Mouse (Mus musculus) lung, embryonic 14.5 days (tissue): ENCODE data around the gene Accsl. TPM values are rescaled to one million over a fixed set of nuclear protein-coding genes. Genes with fewer than 3 reads are reported as not detected.

Source experiments
- ATAC-seq: fragments of 200-750 bp; cut with Nextera tagmentation; 2 replicates; pipeline ENCODE4 v1.8.0; 2017; ENCODE audit warnings: mild to moderate bottlenecking, moderate TSS enrichment, moderate library complexity; ENCODE audit not compliant: insufficient read depth
- DNase-seq: peaks from one replicate; pipeline ENCODE4 v3.0.0-alpha.2; 2015
- H3K27ac ChIP-seq: fragments of 300-500 bp; sonication (generic); 2 replicates; pipeline ENCODE4 v1.5.1; 2014; ENCODE audit warnings: low read depth, mild to moderate bottlenecking, moderate library complexity
- H3K27me3 ChIP-seq: fragments of 300-500 bp; sonication (generic); 2 replicates; pipeline ENCODE4 v1.6.1; 2014; ENCODE audit warnings: low read length, control low read depth; ENCODE audit not compliant: insufficient read depth
- H3K36me3 ChIP-seq: fragments of 300-500 bp; sonication (generic); 2 replicates; pipeline ENCODE4 v1.6.1; 2014; ENCODE audit warnings: control low read depth; ENCODE audit not compliant: insufficient read depth
- H3K4me1 ChIP-seq: fragments of 300-500 bp; sonication (generic); 2 replicates; pipeline ENCODE4 v1.6.1; 2014; ENCODE audit warnings: antibody characterized with exemption, control low read depth; ENCODE audit not compliant: insufficient read depth
- H3K4me2 ChIP-seq: fragments of 300-500 bp; sonication (generic); 2 replicates; pipeline ENCODE4 v1.6.1; 2014; ENCODE audit warnings: mild to moderate bottlenecking
- H3K4me3 ChIP-seq: fragments of 300-500 bp; sonication (generic); 2 replicates; pipeline ENCODE4 v1.5.1; 2014; ENCODE audit warnings: low read depth, low read length
- H3K9ac ChIP-seq: fragments of 300-500 bp; sonication (generic); 2 replicates; pipeline ENCODE4 v1.6.1; 2014
- H3K9me3 ChIP-seq: fragments of 300-500 bp; sonication (generic); 2 replicates; pipeline ENCODE4 v1.6.1; 2016; ENCODE audit warnings: low read depth, low read length, control low read depth
- CTCF ChIP-seq: IDR thresholded peaks from 2 replicates; pipeline ENCODE4 v1.5.1; 2016; ENCODE audit warnings: antibody characterized with exemption, low read depth
- WGBS: fragments of 180-500 bp; shearing (Covaris S2); extraction: QIAGEN DNeasy Blood & Tissue Kit; methylation state at CpG from one replicate; pipeline ENCODE4 v1.1.7; 2014; 5-methylcytosine and 5-hydroxymethylcytosine counted together
- polyA plus RNA-seq: library from polyadenylated mRNA; unstranded; fragments of >200 nt; fragmentation: Nextera tagmentation; extraction: Ambion mirVana; gene quantifications from 2 replicates; pipeline ENCODE4 v1.2.1, GENCODE M21; 2014

Gene Accsl
- 0.16 and 0.22 TPM in 2 replicates for polyA plus RNA-seq

DNA sequence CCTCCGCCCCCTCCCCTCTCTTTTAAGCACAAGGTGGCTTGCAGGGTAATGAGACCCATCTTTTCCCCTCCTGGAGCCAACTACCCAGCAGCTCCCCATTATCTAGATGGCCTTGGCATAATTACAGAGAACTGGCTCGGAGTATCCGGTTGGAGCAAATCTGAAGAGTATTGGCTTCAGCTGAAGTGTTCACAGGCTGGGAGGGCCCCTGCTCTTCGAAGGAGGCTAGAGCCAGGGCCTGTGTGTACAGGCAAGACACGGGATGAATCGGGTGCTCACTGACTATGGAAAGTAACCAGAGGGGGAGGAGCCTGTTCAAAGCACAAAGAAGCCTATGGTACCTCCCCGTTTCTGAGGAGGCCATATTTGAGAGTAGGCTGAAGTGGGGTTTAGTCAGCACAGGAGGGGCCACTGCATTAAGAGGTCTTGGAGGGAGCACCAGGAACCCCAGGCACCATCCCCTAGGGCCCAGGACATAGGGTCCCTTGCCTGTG lies at the start of gene Accsl:
Gene Accsl, minus strand, starts transcription at position 51 of the 494 bp plus-strand sequence.
- H3K36me3 ChIP-seq: no peaks in the 10 kb centered on the region
- WGBS: 63% methylated on average over 7 of the region's 7 CpGs
- no peak within 1 kb of the TSS for H3K4me3 ChIP-seq
- no peak within 1 kb of the TSS for H3K4me2 ChIP-seq
- H3K4me1 ChIP-seq: peaks cover 4% of the 10 kb centered on the region; the same call in 1 of the 2 replicates
- no peak for DNase-seq
- TF ChIP-seq CTCF: no peak
- no peak within 1 kb of the TSS for H3K9ac ChIP-seq
- ATAC-seq: no peak
- H3K9me3 ChIP-seq: no peaks in the 10 kb centered on the region
- no peaks in the 10 kb centered on the region for H3K27me3 ChIP-seq
- no peak within 1 kb of the TSS for H3K27ac ChIP-seq

DNA sequence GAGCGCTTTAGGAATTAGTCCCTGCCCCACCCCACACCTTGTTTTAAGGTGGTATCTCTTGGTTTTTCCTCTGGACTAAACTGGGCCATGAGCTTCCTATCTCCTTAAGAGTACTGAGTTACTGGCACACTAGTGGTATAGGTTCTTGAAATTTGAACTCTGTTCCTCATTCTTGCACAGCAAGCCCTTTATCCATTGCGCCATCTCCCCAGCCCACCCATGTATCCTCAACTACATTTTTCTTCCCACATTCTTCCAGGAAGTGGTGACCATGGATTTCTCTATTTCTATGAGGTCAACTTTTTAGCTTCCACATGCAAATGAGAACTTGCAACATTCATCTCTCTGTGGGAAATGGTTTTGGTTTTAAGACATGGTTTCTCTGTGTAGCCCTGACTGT lies 44.6 kb upstream of the Accsl start:
- no peaks in the 10 kb centered on the region for H3K27me3 ChIP-seq
- no peak for TF ChIP-seq CTCF
- H3K9me3 ChIP-seq: no peaks in the 10 kb centered on the region
- no peak for DNase-seq
- no peaks in the 10 kb centered on the region for H3K36me3 ChIP-seq
- no peaks in the 10 kb centered on the region for H3K4me1 ChIP-seq
- H3K4me3 ChIP-seq: no peak overlapping the region
- no peak overlapping the region for H3K4me2 ChIP-seq
- no peak overlapping the region for H3K27ac ChIP-seq
- ATAC-seq: no peak
- WGBS: 91% methylated on average over 2 of the region's 2 CpGs
- H3K9ac ChIP-seq: no peak overlapping the region

DNA sequence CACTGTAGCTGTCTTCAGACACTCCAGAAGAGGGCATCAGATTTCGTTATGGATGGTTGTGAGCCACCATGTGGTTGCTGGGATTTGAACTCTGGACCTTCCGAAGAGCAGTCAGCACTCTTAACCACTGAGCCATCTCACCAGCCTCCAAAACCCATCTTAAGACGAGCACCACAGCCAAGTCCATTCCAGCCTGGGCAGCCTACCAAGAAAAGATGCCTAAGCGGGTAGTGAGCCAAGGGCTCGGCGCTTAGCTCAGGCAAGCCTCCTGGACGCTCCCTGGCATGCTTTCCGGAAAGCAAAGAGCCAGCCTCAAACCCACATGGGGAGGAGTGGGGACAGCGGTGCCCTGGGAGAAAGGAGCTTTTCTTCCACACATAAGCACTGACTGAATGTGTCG lies 43.0 kb upstream of the Accsl start:
- Histone ChIP-seq H3K27me3 (no peaks in the 10 kb centered on the region), H3K4me1 (no peaks in the 10 kb centered on the region), H3K4me3 (no peak overlapping the region), H3K27ac (no peak overlapping the region), H3K9ac (no peak overlapping the region), H3K4me2 (no peak overlapping the region), H3K36me3 (no peaks in the 10 kb centered on the region), H3K9me3 (no peaks in the 10 kb centered on the region)
- ATAC-seq (no peak), DNase-seq (no peak)
- WGBS: 73% methylated on average over 10 of the region's 10 CpGs
- TF ChIP-seq CTCF: no peak

DNA sequence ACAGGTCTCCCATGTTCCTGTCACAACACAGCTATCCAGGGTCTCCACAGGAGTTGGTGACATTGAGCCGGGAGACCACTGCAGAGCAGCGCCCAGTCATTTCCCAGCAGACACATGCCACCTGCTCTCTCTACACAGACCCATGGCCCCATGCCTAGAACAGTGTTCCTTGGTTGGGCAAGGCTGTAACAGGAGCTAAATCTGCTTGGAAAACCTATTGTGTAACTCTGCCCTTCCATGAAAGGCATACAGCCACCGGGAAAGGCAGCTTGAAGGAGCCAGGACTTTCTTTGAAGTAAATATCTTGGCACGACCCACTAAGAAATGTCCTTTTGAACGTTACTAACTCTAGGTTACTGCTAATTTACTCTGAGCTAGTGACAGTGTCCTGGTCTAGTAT lies 40.8 kb upstream of the Accsl start:
- DNase-seq (no peak), ATAC-seq (no peak)
- 60% methylated on average over 5 of the region's 5 CpGs for WGBS
- H3K27me3 ChIP-seq: no peaks in the 10 kb centered on the region
- no peak overlapping the region for H3K9ac ChIP-seq
- no peak overlapping the region for H3K27ac ChIP-seq
- no peaks in the 10 kb centered on the region for H3K9me3 ChIP-seq
- no peaks in the 10 kb centered on the region for H3K36me3 ChIP-seq
- TF ChIP-seq CTCF: no peak
- no peak overlapping the region for H3K4me3 ChIP-seq
- no peaks in the 10 kb centered on the region for H3K4me1 ChIP-seq
- H3K4me2 ChIP-seq: no peak overlapping the region

- no peak overlapping the region for H3K9ac ChIP-seq
- no peak overlapping the region for H3K4me3 ChIP-seq
- no peak overlapping the region for H3K4me2 ChIP-seq
- H3K36me3 ChIP-seq: no peaks in the 10 kb centered on the region
- H3K4me1 ChIP-seq: no peaks in the 10 kb centered on the region
- H3K27me3 ChIP-seq: no peaks in the 10 kb centered on the region
- peak; percentile 8 for DNase-seq
- WGBS: 47% methylated on average over 9 of the region's 9 CpGs
- TF ChIP-seq CTCF: no peak
- H3K27ac ChIP-seq: no peak overlapping the region
- no peaks in the 10 kb centered on the region for H3K9me3 ChIP-seq
- no peak for ATAC-seq
Observed at GRCm38 (mm10) chr2:93907519-93908294, 38.8 kb upstream of the Accsl start.

GRCm38 (mm10) chr2:93906316-93906715 lies 37.4 kb upstream of the Accsl start:
- Histone ChIP-seq H3K27ac (no peak overlapping the region), H3K4me1 (no peaks in the 10 kb centered on the region), H3K9me3 (no peaks in the 10 kb centered on the region), H3K36me3 (no peaks in the 10 kb centered on the region), H3K27me3 (no peaks in the 10 kb centered on the region), H3K4me3 (no peak overlapping the region), H3K9ac (no peak overlapping the region), H3K4me2 (no peak overlapping the region)
- 35% methylated on average over 4 of the region's 4 CpGs for WGBS
- TF ChIP-seq CTCF: no peak
- DNase-seq (no peak), ATAC-seq (no peak)

DNA sequence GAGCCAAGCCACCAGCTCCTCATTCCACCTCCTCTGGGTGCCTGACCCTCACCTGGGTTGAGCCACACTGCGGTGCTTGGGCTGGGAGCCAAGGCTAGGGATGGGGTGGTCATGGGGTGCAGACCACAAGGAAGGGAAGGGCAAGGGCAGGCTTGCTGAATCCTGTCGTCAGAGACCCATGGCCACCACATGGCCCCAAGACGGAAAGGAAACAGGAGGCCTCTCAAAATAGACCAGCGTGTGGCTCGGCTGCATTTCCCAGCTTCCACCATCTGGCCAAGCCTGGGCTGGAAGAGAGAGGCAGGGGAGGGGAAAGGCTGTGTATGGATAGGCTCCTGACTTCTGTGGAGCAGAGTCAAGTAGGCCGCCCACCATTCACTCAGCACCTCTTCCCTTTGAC lies 34.5 kb upstream of the Accsl start:
- no peaks in the 10 kb centered on the region for H3K27me3 ChIP-seq
- no peaks in the 10 kb centered on the region for H3K4me1 ChIP-seq
- H3K36me3 ChIP-seq: no peaks in the 10 kb centered on the region
- ATAC-seq (no peak), DNase-seq (peak; percentile 9)
- H3K9ac ChIP-seq: no peak overlapping the region
- no peak for TF ChIP-seq CTCF
- no peak overlapping the region for H3K4me3 ChIP-seq
- H3K4me2 ChIP-seq: no peak overlapping the region
- H3K9me3 ChIP-seq: no peaks in the 10 kb centered on the region
- H3K27ac ChIP-seq: no peak overlapping the region
- WGBS: 52% methylated on average over 6 of the region's 6 CpGs
